Mouse (Mus musculus) kidney, embryonic 15.5 days (tissue): ENCODE data around the gene Exosc9. TPM values are rescaled to one million over a fixed set of nuclear protein-coding genes. Genes with fewer than 3 reads are reported as not detected.

ENCODE experiments used
- ATAC-seq: fragments of 200-750 bp; cut with Nextera tagmentation; replicated peaks from 2 replicates; pipeline ENCODE4 v1.8.0; 2017; ENCODE audit warnings: moderate TSS enrichment; ENCODE audit not compliant: low FRiP score
- H3K27ac ChIP-seq: fragments of 300-500 bp; sonication (generic); 2 replicates; pipeline ENCODE4 v1.5.1; 2015; ENCODE audit warnings: mild to moderate bottlenecking, inconsistent platforms
- H3K27me3 ChIP-seq: fragments of 300-500 bp; sonication (generic); 2 replicates; pipeline ENCODE4 v1.6.1; 2015; ENCODE audit warnings: inconsistent platforms
- H3K36me3 ChIP-seq: fragments of 300-500 bp; sonication (generic); 2 replicates; pipeline ENCODE4 v1.6.1; 2015; ENCODE audit warnings: inconsistent platforms
- H3K4me1 ChIP-seq: fragments of 300-500 bp; sonication (generic); 2 replicates; pipeline ENCODE4 v1.6.1; 2015; ENCODE audit warnings: inconsistent platforms
- H3K4me2 ChIP-seq: fragments of 300-500 bp; sonication (generic); 2 replicates; pipeline ENCODE4 v1.6.1; 2015; ENCODE audit warnings: moderate library complexity, mild to moderate bottlenecking, inconsistent platforms
- H3K4me3 ChIP-seq: fragments of 300-500 bp; sonication (generic); replicated peaks from 2 replicates; pipeline ENCODE4 v1.5.1; 2015; ENCODE audit warnings: mild to moderate bottlenecking, inconsistent platforms
- H3K9ac ChIP-seq: fragments of 300-500 bp; sonication (generic); 2 replicates; pipeline ENCODE4 v1.6.1; 2015; ENCODE audit warnings: mild to moderate bottlenecking, inconsistent platforms
- H3K9me3 ChIP-seq: fragments of 300-500 bp; sonication (generic); replicated peaks from 2 replicates; pipeline ENCODE4 v1.6.1; 2016; ENCODE audit warnings: inconsistent platforms
- WGBS: fragments of 180-500 bp; shearing (Covaris S2); methylation state at CpG from one replicate; pipeline ENCODE4 v1.1.7; 2015; ENCODE audit warnings: mixed read lengths; 5-methylcytosine and 5-hydroxymethylcytosine counted together
- polyA plus RNA-seq: library from polyadenylated mRNA; unstranded; fragments of >200 nt; fragmentation: Nextera tagmentation; extraction: Ambion mirVana; gene quantifications from 2 replicates; pipeline ENCODE4 v1.2.1, GENCODE M21; 2015

The Exosc9 gene
- polyA plus RNA-seq: 64.6 and 70.7 TPM in 2 replicates

DNA sequence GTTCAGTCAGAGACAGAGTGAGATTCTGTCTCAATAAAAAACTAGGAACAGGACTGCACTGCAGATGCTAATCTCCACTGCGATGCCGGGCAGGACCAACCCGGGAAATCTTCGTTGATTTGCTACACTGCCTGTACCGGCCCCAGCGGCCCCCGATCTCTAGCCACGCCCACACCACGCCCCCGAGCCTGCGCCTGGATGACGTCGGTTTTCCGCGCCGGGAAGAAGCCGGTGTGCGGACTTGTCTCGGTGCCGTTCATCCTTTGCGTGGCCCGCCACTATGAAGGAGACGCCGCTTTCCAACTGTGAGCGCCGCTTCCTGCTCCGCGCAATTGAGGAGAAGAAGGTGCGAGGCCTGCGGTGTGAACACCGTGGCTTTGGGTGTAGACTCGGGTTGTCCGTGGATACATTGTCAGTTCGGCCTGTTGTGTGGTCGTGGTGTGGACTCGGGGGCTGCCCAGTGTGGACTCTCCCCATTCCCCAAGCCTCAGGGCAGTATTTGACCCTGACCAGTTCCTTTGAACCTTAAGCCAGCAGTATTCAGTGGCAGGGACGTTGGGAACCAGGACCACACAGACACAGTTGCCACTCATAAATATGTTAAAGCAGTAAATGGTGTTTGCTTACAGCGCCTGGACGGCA, at the start of gene Exosc9:
Gene Exosc9, plus strand, starts transcription at position 201 of the 642 bp plus-strand sequence.
- peaks cover 37% of the 10 kb centered on the region for H3K36me3 ChIP-seq
- H3K9ac ChIP-seq: peak within 1 kb of the TSS; percentile 68
- peak within 1 kb of the TSS; percentile 91 for H3K4me3 ChIP-seq
- peaks cover 15% of the 10 kb centered on the region for H3K4me1 ChIP-seq
- H3K27me3 ChIP-seq: no peaks in the 10 kb centered on the region
- peak within 1 kb of the TSS; percentile 81 for H3K4me2 ChIP-seq
- no peaks in the 10 kb centered on the region for H3K9me3 ChIP-seq
- H3K27ac ChIP-seq: peak within 1 kb of the TSS; percentile 41; the same call in 1 of the 2 replicates
- ATAC-seq: peak; percentile 97
- WGBS: under 1% methylated on average over 39 of the region's 39 CpGs

DNA sequence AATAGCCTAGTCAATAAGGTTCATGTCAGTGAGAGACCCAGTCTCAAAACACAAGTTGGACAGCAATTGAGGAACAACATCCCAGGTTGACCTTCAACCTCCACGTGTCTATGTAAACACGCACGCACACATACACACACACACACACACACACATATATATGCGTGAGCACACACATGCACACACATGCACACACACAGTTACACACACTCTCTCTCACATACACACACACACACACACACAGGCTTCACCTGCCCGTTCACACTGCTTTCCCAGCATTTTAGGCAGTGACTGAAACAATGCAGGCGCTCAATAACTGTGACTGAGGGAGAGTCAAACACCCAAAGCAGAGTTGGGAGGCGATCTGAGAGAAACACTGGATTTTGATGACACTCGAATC, 47.1 kb upstream of the Exosc9 start:
- H3K9ac ChIP-seq: no peak overlapping the region
- H3K9me3 ChIP-seq: no peaks in the 10 kb centered on the region
- H3K36me3 ChIP-seq: no peaks in the 10 kb centered on the region
- WGBS: 82% methylated on average over 8 of the region's 8 CpGs
- H3K4me2 ChIP-seq: no peak overlapping the region
- H3K27me3 ChIP-seq: no peaks in the 10 kb centered on the region
- H3K4me3 ChIP-seq: no peak overlapping the region
- H3K27ac ChIP-seq: no peak overlapping the region
- no peak for ATAC-seq
- H3K4me1 ChIP-seq: no peaks in the 10 kb centered on the region

GRCm38 (mm10) chr3:36505809-36506735, 46.3 kb upstream of the Exosc9 start:
- no peak overlapping the region for H3K4me3 ChIP-seq
- no peak for ATAC-seq

DNA sequence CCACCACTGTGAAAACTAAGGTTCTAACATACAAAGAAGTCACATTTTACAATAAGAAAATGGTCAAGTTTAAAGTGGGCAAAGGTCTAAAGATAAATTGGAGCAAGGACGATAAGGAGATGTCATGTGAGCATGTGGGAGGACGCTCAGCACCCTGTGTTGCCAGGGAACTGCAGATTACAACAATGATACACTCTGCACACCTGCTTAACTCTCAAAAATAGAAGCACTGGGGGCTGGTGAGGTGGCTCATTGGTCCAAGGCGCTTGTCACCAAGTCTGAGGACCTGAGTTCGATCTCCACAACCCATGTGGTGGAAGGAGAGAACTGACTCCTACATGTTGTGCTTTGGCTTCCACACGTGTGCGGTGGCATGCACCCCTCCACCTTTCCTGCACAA, 40.9 kb upstream of the Exosc9 start:
- Histone ChIP-seq H3K27me3 (no peaks in the 10 kb centered on the region), H3K4me3 (no peak overlapping the region), H3K9me3 (no peaks in the 10 kb centered on the region), H3K4me2 (no peak overlapping the region), H3K9ac (no peak overlapping the region), H3K4me1 (no peaks in the 10 kb centered on the region), H3K27ac (no peak overlapping the region), H3K36me3 (no peaks in the 10 kb centered on the region)
- no peak for ATAC-seq
- 76% methylated on average over 6 of the region's 6 CpGs for WGBS

More at GRCm38 (mm10) chr3:36505809-36506735, 46.3 kb upstream of the Exosc9 start:
- H3K4me2 ChIP-seq: no peak overlapping the region
- H3K36me3 ChIP-seq: no peaks in the 10 kb centered on the region
- no peak overlapping the region for H3K9ac ChIP-seq
- no peaks in the 10 kb centered on the region for H3K27me3 ChIP-seq
- H3K4me1 ChIP-seq: no peaks in the 10 kb centered on the region
- WGBS: 70% methylated on average over 10 of the region's 10 CpGs
- no peaks in the 10 kb centered on the region for H3K9me3 ChIP-seq
- H3K27ac ChIP-seq: no peak overlapping the region

GRCm38 (mm10) chr3:36516196-36516595, 36.2 kb upstream of the Exosc9 start:
- ATAC-seq: no peak
- Histone ChIP-seq H3K9me3 (no peaks in the 10 kb centered on the region), H3K36me3 (no peaks in the 10 kb centered on the region), H3K4me1 (peaks cover 5% of the 10 kb centered on the region; the same call in 1 of the 2 replicates), H3K27me3 (peaks cover 26% of the 10 kb centered on the region), H3K9ac (no peak overlapping the region), H3K27ac (no peak overlapping the region), H3K4me2 (no peak overlapping the region), H3K4me3 (no peak overlapping the region)
- 87% methylated on average over 9 of the region's 9 CpGs for WGBS

GRCm38 (mm10) chr3:36521073-36522060, 31.0 kb upstream of the Exosc9 start, which contains the start of gene Gm11549:
Gene Gm11549, minus strand, starts transcription at chr3:36521813.
- H3K4me2 ChIP-seq: peak within 1 kb of the TSS; percentile 80
- peak; percentile 69; the same call in 1 of the 2 replicates for ATAC-seq
- H3K9me3 ChIP-seq: no peaks in the 10 kb centered on the region
- peak within 1 kb of the TSS; percentile 5; the same call in 1 of the 2 replicates for H3K9ac ChIP-seq
- H3K36me3 ChIP-seq: no peaks in the 10 kb centered on the region
- no peak within 1 kb of the TSS for H3K27ac ChIP-seq
- H3K4me3 ChIP-seq: peak within 1 kb of the TSS; percentile 45
- WGBS: 1% methylated on average over 51 of the region's 51 CpGs
- H3K27me3 ChIP-seq: peaks cover 51% of the 10 kb centered on the region
- peaks cover 10% of the 10 kb centered on the region; the same call in 1 of the 2 replicates for H3K4me1 ChIP-seq

DNA sequence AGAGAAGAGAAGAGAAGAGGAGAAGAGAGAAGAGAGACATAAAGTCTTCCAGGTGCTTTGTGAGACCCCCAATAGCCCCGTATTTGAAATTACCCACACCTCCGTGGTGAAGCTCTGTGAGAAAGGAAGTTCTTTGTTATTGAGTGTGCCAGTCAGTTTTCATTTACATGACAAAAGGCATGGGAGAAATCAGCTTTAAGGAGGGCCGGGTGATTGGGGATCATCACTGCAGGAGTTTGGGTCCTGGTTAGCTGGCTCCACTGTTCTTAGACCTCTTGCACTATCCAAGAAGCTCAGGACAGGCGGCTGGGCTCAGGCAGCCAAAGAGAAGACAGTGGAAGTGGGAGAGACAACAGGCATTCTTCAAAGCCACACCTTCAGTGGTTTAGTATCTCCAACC, 30.3 kb upstream of the Exosc9 start:
- no peak for ATAC-seq
- WGBS: 14% methylated on average over 4 of the region's 4 CpGs
- no peak overlapping the region for H3K4me2 ChIP-seq
- no peak overlapping the region for H3K27ac ChIP-seq
- no peaks in the 10 kb centered on the region for H3K9me3 ChIP-seq
- H3K4me1 ChIP-seq: peaks cover 10% of the 10 kb centered on the region; the same call in 1 of the 2 replicates
- no peaks in the 10 kb centered on the region for H3K36me3 ChIP-seq
- H3K9ac ChIP-seq: no peak overlapping the region
- peaks cover 51% of the 10 kb centered on the region for H3K27me3 ChIP-seq
- H3K4me3 ChIP-seq: no peak overlapping the region

DNA sequence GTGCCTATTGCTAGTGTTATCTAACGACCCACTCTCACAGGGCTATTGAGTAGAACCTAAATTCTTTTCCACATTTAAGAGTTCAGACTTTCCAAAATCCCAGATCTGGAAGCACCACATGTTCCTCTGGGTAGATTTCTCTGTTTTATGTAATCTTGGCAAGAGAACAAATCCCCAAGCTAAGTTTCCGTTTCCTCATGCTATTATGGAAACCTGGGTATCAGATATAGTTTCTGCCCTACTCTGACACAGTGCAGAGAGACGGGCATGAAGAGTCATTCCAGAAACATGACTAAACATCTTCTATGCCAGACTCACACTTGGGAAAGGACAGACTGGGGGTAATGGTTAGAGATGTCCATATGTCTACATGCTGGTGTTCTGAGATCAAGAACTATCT, 27.9 kb upstream of the Exosc9 start:
- no peak overlapping the region for H3K27ac ChIP-seq
- peaks cover 38% of the 10 kb centered on the region for H3K27me3 ChIP-seq
- WGBS: 76% methylated on average over 3 of the region's 3 CpGs
- no peak overlapping the region for H3K4me3 ChIP-seq
- no peaks in the 10 kb centered on the region for H3K36me3 ChIP-seq
- no peak for ATAC-seq
- no peak overlapping the region for H3K4me2 ChIP-seq
- no peaks in the 10 kb centered on the region for H3K9me3 ChIP-seq
- peaks cover 10% of the 10 kb centered on the region; the same call in 1 of the 2 replicates for H3K4me1 ChIP-seq
- H3K9ac ChIP-seq: no peak overlapping the region

DNA sequence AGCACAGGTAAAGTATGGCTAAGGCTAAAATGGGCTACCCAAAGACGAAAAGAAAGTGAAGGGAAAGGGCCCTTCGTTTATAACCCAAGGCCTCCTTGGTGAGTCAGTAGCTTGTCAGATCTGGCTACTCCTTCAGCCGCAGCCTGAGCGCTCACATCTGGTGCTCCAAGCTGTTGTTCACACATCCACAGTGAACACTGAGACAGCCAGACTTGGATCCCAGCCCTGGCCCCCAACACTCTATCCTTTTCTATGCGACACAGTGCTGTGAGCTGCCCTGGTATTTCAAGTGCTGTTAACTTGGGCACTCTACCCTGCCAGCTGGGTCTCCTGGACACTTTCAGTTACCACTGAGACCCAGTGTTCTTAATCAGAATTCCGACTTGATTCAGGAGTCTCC, 22.1 kb upstream of the Exosc9 start:
- H3K27me3 ChIP-seq: peaks cover 8% of the 10 kb centered on the region; the same call in 1 of the 2 replicates
- no peak overlapping the region for H3K9ac ChIP-seq
- H3K27ac ChIP-seq: no peak overlapping the region
- ATAC-seq: no peak
- H3K4me1 ChIP-seq: peaks cover 13% of the 10 kb centered on the region; the same call in 1 of the 2 replicates
- no peaks in the 10 kb centered on the region for H3K9me3 ChIP-seq
- no peak overlapping the region for H3K4me2 ChIP-seq
- no peak overlapping the region for H3K4me3 ChIP-seq
- 78% methylated on average over 6 of the region's 6 CpGs for WGBS
- H3K36me3 ChIP-seq: no peaks in the 10 kb centered on the region

- ATAC-seq: no peak
- Histone ChIP-seq H3K27ac (no peak overlapping the region), H3K4me2 (no peak overlapping the region), H3K4me1 (peaks cover 13% of the 10 kb centered on the region; the same call in 1 of the 2 replicates), H3K9me3 (no peaks in the 10 kb centered on the region), H3K9ac (no peak overlapping the region), H3K4me3 (no peak overlapping the region), H3K36me3 (no peaks in the 10 kb centered on the region), H3K27me3 (peaks cover 8% of the 10 kb centered on the region; the same call in 1 of the 2 replicates)
- WGBS: 77% methylated on average over 5 of the region's 5 CpGs
These were observed 21.6 kb upstream of the Exosc9 start for GRCm38 (mm10) chr3:36530781-36531180.

DNA sequence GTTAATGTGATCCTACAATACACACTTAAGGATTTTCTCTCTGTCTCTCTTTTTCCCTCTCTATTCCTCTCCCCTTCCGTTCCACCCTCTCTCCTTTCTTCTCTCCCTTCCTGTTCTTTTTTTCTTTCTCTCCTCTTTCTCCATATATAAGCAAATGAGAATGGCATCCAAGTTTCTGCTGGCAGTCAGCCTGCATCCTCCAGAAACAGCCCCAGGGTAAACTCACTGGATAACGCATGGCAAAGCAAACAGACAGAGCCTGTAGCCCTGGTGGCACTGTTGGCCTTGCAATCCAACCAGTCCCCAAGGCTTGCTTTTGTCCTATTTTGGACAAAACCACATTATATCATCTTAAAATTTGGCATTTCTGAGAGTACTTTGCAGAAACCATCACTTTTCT, 21.2 kb upstream of the Exosc9 start:
- no peak for ATAC-seq
- no peak overlapping the region for H3K27ac ChIP-seq

More for the DNA sequence above, 21.2 kb upstream of the Exosc9 start:
- Histone ChIP-seq H3K4me2 (peak overlapping the region; percentile 61; the same call in 1 of the 2 replicates), H3K27me3 (peaks cover 8% of the 10 kb centered on the region; the same call in 1 of the 2 replicates), H3K9ac (no peak overlapping the region), H3K36me3 (no peaks in the 10 kb centered on the region), H3K9me3 (no peaks in the 10 kb centered on the region), H3K4me3 (no peak overlapping the region), H3K4me1 (peaks cover 13% of the 10 kb centered on the region; the same call in 1 of the 2 replicates)
- 45% methylated on average over 2 of the region's 2 CpGs for WGBS
